Mouse (Mus musculus) B cell, adult (primary cell): ENCODE measurements around the gene Adgb. TPM values are rescaled to one million over a fixed set of nuclear protein-coding genes. Genes with fewer than 3 reads are reported as not detected.

ENCODE experiments used
- total RNA-seq: library from RNA; stranded (reverse); gene quantifications from 4 replicates; pipeline ENCODE4 v1.2.4, GENCODE M21; 2023; ENCODE audit not compliant: inconsistent age

The Adgb gene
- not detected in 4 replicates for total RNA-seq

DNA sequence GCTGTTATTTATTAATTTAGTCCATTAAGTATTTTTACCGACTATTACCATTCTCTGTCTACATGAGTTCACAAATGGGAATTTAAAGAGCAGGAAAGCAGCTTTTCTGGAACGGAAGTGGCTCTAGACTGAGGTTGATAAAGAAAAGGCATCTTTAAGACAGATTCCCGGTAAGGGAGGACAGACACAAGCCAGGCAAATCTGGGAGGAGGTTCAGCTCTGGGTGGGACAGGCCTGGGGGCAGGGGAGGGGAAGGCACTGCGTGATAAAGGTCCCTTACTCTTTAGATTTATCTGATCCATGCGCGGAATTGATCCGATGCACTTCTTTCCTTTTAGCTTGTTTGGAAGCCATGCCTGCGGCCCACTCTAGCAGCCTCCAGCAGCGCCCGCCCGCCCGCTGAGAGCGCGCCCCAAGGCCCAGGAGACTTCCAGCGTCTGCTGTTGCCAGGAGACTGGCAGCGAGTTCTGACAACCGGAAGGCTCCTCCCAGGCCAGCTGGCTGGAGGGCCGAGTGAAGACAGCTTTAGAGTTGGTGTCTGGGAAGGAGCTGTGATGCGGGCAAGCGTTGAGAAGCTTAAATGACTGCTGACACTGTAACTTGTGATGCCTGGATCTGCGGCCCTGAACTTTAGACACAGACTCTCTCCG, at the start of gene Adgb:
Gene Adgb, minus strand, starts transcription at position 366 of the 650 bp plus-strand sequence.

Other genes starting within 250 kb of the Adgb start
- 2.6 to 4.1 TPM (median 3.7 TPM) in 4 replicates for gene Rab32, start 85.9 kb upstream of the Adgb start, total RNA-seq
- gene Gm10944, start 209.0 kb upstream of the Adgb start, total RNA-seq, result not detected in 4 replicates